ENCODE assay signal across 25 mouse cellular contexts in genomic region chr3:126701067-126701466, GRCm38 (mm10).
A peak's percentile ranks its signal among the peaks of the same experiment; 100 is the strongest.
DNase-seq lines count a peak whose midpoint lies in the region; ATAC-seq and TF ChIP-seq lines count a peak whose summit lies in the region.
"Had no signal": no experiment of that assay in that cellular context is flagged by ENCODE, and none has a peak within 500 bp of the region (broad histone marks: within the 10 kb centered on the region; RNA-seq: fewer than 3 reads in every experiment).

No protein-coding gene starts in this region.

- H3K9ac ChIP-seq in heart, postnatal 0 days (replicated peaks; ENCODE audit: low read depth, low read length) = no peak overlapping the region
- H3K9ac ChIP-seq: forebrain, embryonic 12.5 days; forebrain, postnatal 0 days; hindbrain, embryonic 12.5 days; limb, embryonic 12.5 days; liver, embryonic 15.5 days; lung, embryonic 14.5 days; midbrain, embryonic 15.5 days had no signal

- no peak for ATAC-seq in heart, postnatal 0 days (ENCODE audit: insufficient read depth, low read depth)
- ATAC-seq: forebrain, postnatal 0 days; intestine, postnatal 0 days; midbrain, embryonic 15.5 days; Patski had no signal

- no peak overlapping the region for H3K4me2 ChIP-seq in heart, postnatal 0 days (ENCODE audit: low read depth, low read length)
- H3K4me2 ChIP-seq: forebrain, embryonic 12.5 days; heart, embryonic 11.5 days; hindbrain, embryonic 12.5 days; limb, embryonic 12.5 days; liver, embryonic 15.5 days; lung, embryonic 14.5 days; midbrain, embryonic 15.5 days had no signal

- intact Hi-C loops in heart, postnatal 14 days (cut with DNase I) = no loop called here

- DNase-seq in cerebellum, adult 18-20 months = peak; percentile 17 to 36
- no peak for DNase-seq in cerebellum, adult 11-12 months
- DNase-seq in heart, embryonic 10.5 days (ENCODE audit: low spot score) = no peak
- DNase-seq in heart, postnatal 4 days = no peak
- no peak for DNase-seq in heart, postnatal 0 days (ENCODE audit: low spot score)
- no peak for DNase-seq in heart, postnatal 14 days
- DNase-seq in limb, embryonic 10.5 days (ENCODE audit: low spot score) = no peak
- DNase-seq in thymus, adult 2 months = no peak
- DNase-seq: adrenal gland, postnatal 10 days; forebrain, postnatal 0 days; kidney, adult 9 months; kidney, postnatal 10 days; layer of hippocampus, adult 9-11 months; lung, embryonic 14.5 days; lung, postnatal 14 days; right cerebral cortex, postnatal 25 days had no signal

- H3K27me3 ChIP-seq in heart, embryonic 10.5 days (ENCODE audit: insufficient read depth, poor library complexity, severe bottlenecking) = no peaks in the 10 kb centered on the region
- H3K27me3 ChIP-seq in heart, postnatal 0 days (ENCODE audit: control insufficient read depth, insufficient read depth, low read length) = no peaks in the 10 kb centered on the region
- no peaks in the 10 kb centered on the region for H3K27me3 ChIP-seq in limb, embryonic 10.5 days (ENCODE audit: low read depth, poor library complexity, severe bottlenecking)
- no peaks in the 10 kb centered on the region for H3K27me3 ChIP-seq in thymus, adult 2 months (ENCODE audit: control insufficient read depth, insufficient read depth, low read length)
- H3K27me3 ChIP-seq: forebrain, embryonic 12.5 days; hindbrain, embryonic 12.5 days; limb, embryonic 12.5 days; liver, embryonic 15.5 days; midbrain, embryonic 15.5 days; Patski had no signal

- no peaks in the 10 kb centered on the region for H3K9me3 ChIP-seq in heart, embryonic 10.5 days
- no peaks in the 10 kb centered on the region for H3K9me3 ChIP-seq in heart, postnatal 0 days (replicated peaks; ENCODE audit: control insufficient read depth, low read length)
- no peaks in the 10 kb centered on the region for H3K9me3 ChIP-seq in limb, embryonic 10.5 days (replicated peaks)
- H3K9me3 ChIP-seq: forebrain, embryonic 12.5 days; hindbrain, embryonic 12.5 days; limb, embryonic 12.5 days; liver, embryonic 15.5 days; midbrain, embryonic 15.5 days had no signal

- TF ChIP-seq EP300 in heart, postnatal 0 days (IDR thresholded peaks at IDR 0.05; ENCODE audit: low read depth) = no peak

- no peak for TF ChIP-seq CTCF in heart, postnatal 0 days (IDR thresholded peaks at IDR 0.05; ENCODE audit: low read depth)
- TF ChIP-seq CTCF in thymus, adult 2 months (IDR thresholded peaks at IDR 0.05; ENCODE audit: borderline replicate concordance, control insufficient read depth, extremely low read depth, insufficient read depth, low read length, poor library complexity) = no peak

- 71% methylated on average over 6 of the region's 6 CpGs for WGBS in heart, embryonic 10.5 days
- 70% methylated on average over 6 of the region's 6 CpGs for WGBS in heart, postnatal 0 days
- 91% methylated on average over 6 of the region's 6 CpGs for WGBS in limb, embryonic 10.5 days
- WGBS in thymus, adult 2 months = 96% methylated on average over 6 of the region's 6 CpGs

- peak overlapping the region; percentile 64; the same call in 1 of the 2 replicates for H3K27ac ChIP-seq in heart, embryonic 10.5 days
- H3K27ac ChIP-seq in heart, postnatal 0 days (ENCODE audit: low read depth) = peak overlapping the region; percentile 62
- peak overlapping the region; percentile 50 for H3K27ac ChIP-seq in limb, embryonic 10.5 days
- H3K27ac ChIP-seq in thymus, adult 2 months (ENCODE audit: control insufficient read depth, insufficient read depth, low read length) = no peak overlapping the region
- H3K27ac ChIP-seq: forebrain, embryonic 12.5 days; hindbrain, embryonic 12.5 days; limb, embryonic 12.5 days; liver, embryonic 15.5 days; midbrain, embryonic 15.5 days had no signal

- H3K4me3 ChIP-seq in heart, embryonic 10.5 days = no peak overlapping the region
- no peak overlapping the region for H3K4me3 ChIP-seq in heart, postnatal 0 days (ENCODE audit: low read depth, low read length)
- no peak overlapping the region for H3K4me3 ChIP-seq in limb, embryonic 10.5 days
- no peak overlapping the region for H3K4me3 ChIP-seq in thymus, adult 2 months (ENCODE audit: control insufficient read depth, insufficient read depth, low read length)
- H3K4me3 ChIP-seq: erythroblast, embryonic 14.5 days; forebrain, embryonic 12.5 days; hindbrain, embryonic 12.5 days; limb, embryonic 12.5 days; liver, embryonic 15.5 days; midbrain, embryonic 15.5 days had no signal

- H3K36me3 ChIP-seq in heart, embryonic 10.5 days = no peaks in the 10 kb centered on the region
- H3K36me3 ChIP-seq in heart, postnatal 0 days (replicated peaks; ENCODE audit: control insufficient read depth, insufficient read depth, low read length) = no peaks in the 10 kb centered on the region
- no peaks in the 10 kb centered on the region for H3K36me3 ChIP-seq in limb, embryonic 10.5 days
- no peaks in the 10 kb centered on the region for H3K36me3 ChIP-seq in thymus, adult 2 months (ENCODE audit: control insufficient read depth, insufficient read depth, low read length)
- H3K36me3 ChIP-seq: forebrain, embryonic 12.5 days; hindbrain, embryonic 12.5 days; limb, embryonic 12.5 days; liver, embryonic 15.5 days; midbrain, embryonic 15.5 days had no signal

- peaks cover 33% of the 10 kb centered on the region for H3K4me1 ChIP-seq in heart, embryonic 10.5 days
- peaks cover 28% of the 10 kb centered on the region for H3K4me1 ChIP-seq in heart, postnatal 0 days (ENCODE audit: control insufficient read depth, insufficient read depth)
- peaks cover 23% of the 10 kb centered on the region for H3K4me1 ChIP-seq in limb, embryonic 10.5 days
- peaks cover 2% of the 10 kb centered on the region for H3K4me1 ChIP-seq in thymus, adult 2 months (replicated peaks; ENCODE audit: control insufficient read depth, insufficient read depth, low read length)
- H3K4me1 ChIP-seq: forebrain, embryonic 12.5 days; hindbrain, embryonic 12.5 days; liver, embryonic 15.5 days; midbrain, embryonic 15.5 days had no signal

- no peak for TF ChIP-seq POLR2A in thymus, adult 2 months (IDR thresholded peaks at IDR 0.05; ENCODE audit: control insufficient read depth, extremely low read depth, insufficient read depth, low read length, poor library complexity)

Comparison
In these comparisons a context has a peak if more than half of its experiments do, and no peak if none do; other contexts are left out.
1. DNase-seq: peak in cerebellum, adult 18-20 months (2 of 2); none in cerebellum, adult 11-12 months (single experiment), heart, embryonic 10.5 days (single experiment), heart, postnatal 4 days (single experiment), heart, postnatal 0 days (single experiment), heart, postnatal 14 days (0 of 2), limb, embryonic 10.5 days (single experiment) and thymus, adult 2 months (single experiment).